In genomic region chr12:99154230-99154629, GRCm38 (mm10) we compare ENCODE assay signal across 16 mouse cellular contexts.
DNase-seq lines count a peak whose midpoint lies in the region; ATAC-seq and TF ChIP-seq lines count a peak whose summit lies in the region.
"Had no signal": no experiment of that assay in that cellular context is flagged by ENCODE, and none has a peak within 500 bp of the region (broad histone marks: within the 10 kb centered on the region; RNA-seq: fewer than 3 reads in every experiment).

No protein-coding gene starts in this region.

- no peaks in the 10 kb centered on the region for H3K27me3 ChIP-seq in heart, embryonic 13.5 days (replicated peaks)
- H3K27me3 ChIP-seq in heart, embryonic 10.5 days (ENCODE audit: insufficient read depth, poor library complexity, severe bottlenecking): peaks cover 5% of the 10 kb centered on the region; the same call in 1 of the 2 replicates
- H3K27me3 ChIP-seq in limb, embryonic 14.5 days (ENCODE audit: control insufficient read depth, insufficient read depth, low read length): no peaks in the 10 kb centered on the region
- H3K27me3 ChIP-seq: kidney, embryonic 15.5 days had no signal

- peaks cover 10% of the 10 kb centered on the region for H3K9me3 ChIP-seq in heart, embryonic 13.5 days
- no peaks in the 10 kb centered on the region for H3K9me3 ChIP-seq in heart, embryonic 10.5 days
- H3K9me3 ChIP-seq in limb, embryonic 14.5 days (ENCODE audit: control insufficient read depth, low read length): peaks cover 3% of the 10 kb centered on the region; the same call in 1 of the 2 replicates
- H3K9me3 ChIP-seq: kidney, embryonic 15.5 days had no signal

- WGBS in heart, embryonic 13.5 days: 79% methylated on average over 7 of the region's 7 CpGs
- 80% methylated on average over 7 of the region's 7 CpGs for WGBS in heart, embryonic 10.5 days
- WGBS in limb, embryonic 14.5 days: 55% methylated on average over 7 of the region's 7 CpGs

- no peak overlapping the region for H3K4me3 ChIP-seq in heart, embryonic 13.5 days
- H3K4me3 ChIP-seq in heart, embryonic 10.5 days: no peak overlapping the region
- H3K4me3 ChIP-seq in limb, embryonic 14.5 days (replicated peaks; ENCODE audit: low read length): no peak overlapping the region
- H3K4me3 ChIP-seq: gastrocnemius, adult 2 months; heart, adult 2 months; kidney, embryonic 15.5 days had no signal

- no peak for ATAC-seq in heart, embryonic 13.5 days (ENCODE audit: extremely low read depth, insufficient number of reproducible peaks, low FRiP score, low TSS enrichment)
- ATAC-seq in granulocyte monocyte progenitor cell, adult 5-6 weeks (replicated peaks; ENCODE audit: poor library complexity, severe bottlenecking): peak; percentile 78
- ATAC-seq in limb, embryonic 14.5 days (ENCODE audit: low FRiP score, low read depth): no peak
- ATAC-seq: inflammation-experienced regulatory T-cells, adult 6 months; liver, postnatal 0 days had no signal

- H3K4me1 ChIP-seq in heart, embryonic 13.5 days: peaks cover 7% of the 10 kb centered on the region; the same call in 1 of the 2 replicates
- peaks cover 6% of the 10 kb centered on the region; the same call in 1 of the 2 replicates for H3K4me1 ChIP-seq in heart, embryonic 10.5 days
- peaks cover 10% of the 10 kb centered on the region for H3K4me1 ChIP-seq in limb, embryonic 14.5 days (ENCODE audit: control insufficient read depth, insufficient read depth, low read length)

- H3K27ac ChIP-seq in heart, embryonic 13.5 days (replicated peaks): no peak overlapping the region
- H3K27ac ChIP-seq in heart, embryonic 10.5 days: no peak overlapping the region
- no peak overlapping the region for H3K27ac ChIP-seq in limb, embryonic 14.5 days (replicated peaks; ENCODE audit: low read depth, low read length)
- H3K27ac ChIP-seq: gastrocnemius, adult 2 months; heart, adult 2 months; kidney, embryonic 15.5 days had no signal

- no peak overlapping the region for H3K9ac ChIP-seq in heart, embryonic 13.5 days
- H3K9ac ChIP-seq in limb, embryonic 14.5 days (ENCODE audit: low read depth, low read length, severe bottlenecking): no peak overlapping the region
- H3K9ac ChIP-seq: kidney, embryonic 15.5 days; liver, postnatal 0 days had no signal

- no peak for DNase-seq in heart, embryonic 10.5 days (ENCODE audit: low spot score)
- DNase-seq in ES-CJ7 (ENCODE audit: low read depth, low spot score): peak; percentile 1
- DNase-seq in limb, embryonic 14.5 days (ENCODE audit: low spot score): no peak
- DNase-seq in spleen, adult 18-20 months: no peak
- DNase-seq in c-Kit-positive CD71-positive TER-119-positive erythroid progenitor cells, embryonic 14.5 days (ENCODE audit: low spot score): no peak
- DNase-seq: adrenal gland, postnatal 10 days; B cell, adult 2 months; gastrocnemius, adult 2 months; liver, postnatal 0 days; lung, postnatal 14 days; thymus, adult 18-20 months had no signal

- no peaks in the 10 kb centered on the region for H3K36me3 ChIP-seq in heart, embryonic 13.5 days
- H3K36me3 ChIP-seq in heart, embryonic 10.5 days: no peaks in the 10 kb centered on the region
- H3K36me3 ChIP-seq in limb, embryonic 14.5 days (ENCODE audit: control insufficient read depth, insufficient read depth, low read length): no peaks in the 10 kb centered on the region
- H3K36me3 ChIP-seq: kidney, embryonic 15.5 days had no signal

- H3K4me2 ChIP-seq in heart, embryonic 13.5 days: peak overlapping the region; percentile 0; the same call in 1 of the 2 replicates
- peak overlapping the region; percentile 30; the same call in 1 of the 2 replicates for H3K4me2 ChIP-seq in limb, embryonic 14.5 days (replicated peaks; ENCODE audit: low read depth, low read length, severe bottlenecking)

- no peak for TF ChIP-seq POLR2A in limb, embryonic 14.5 days (IDR thresholded peaks at IDR 0.05; ENCODE audit: borderline replicate concordance, extremely low read depth, insufficient read depth, insufficient read length)
